Mouse (Mus musculus) large intestine, adult 2 months (tissue): ENCODE measurements around the gene Inhbc. TPM values are rescaled to one million over a fixed set of nuclear protein-coding genes. Genes with fewer than 3 reads are reported as not detected.
"Not testable (repeated sequence)": the region's sequence is repeated elsewhere in the genome, so short reads cannot be mapped to it uniquely, and the experiment has no call there.

Source experiments
- DNase-seq: peaks from one replicate; pipeline ENCODE4 v3.0.0-alpha.2; 2012; ENCODE audit warnings: low read depth, low spot score
- WGBS: fragments of 180-500 bp; shearing (Covaris S2); methylation state at CpG from one replicate; pipeline ENCODE4 v1.1.7; 2018; 5-methylcytosine and 5-hydroxymethylcytosine counted together
- polyA plus RNA-seq: library from polyadenylated mRNA; depleted of rRNA; stranded (reverse); fragments of >200 nt; gene quantifications from 2 replicates; pipeline ENCODE4 v1.2.3, GENCODE M21; 2012

Gene Inhbc
- polyA plus RNA-seq, 1 experiment: not detected

GRCm38 (mm10) chr10:127332211-127332874, 37.9 kb downstream of the Inhbc start:
- WGBS: 50% methylated on average over 31 of the region's 31 CpGs

GRCm38 (mm10) chr10:127330212-127330611, 40.0 kb downstream of the Inhbc start:
- 74% methylated on average over 7 of the region's 7 CpGs for WGBS
- DNase-seq: no peak

More at GRCm38 (mm10) chr10:127332211-127332874, 37.9 kb downstream of the Inhbc start:
- DNase-seq: no peak

DNA sequence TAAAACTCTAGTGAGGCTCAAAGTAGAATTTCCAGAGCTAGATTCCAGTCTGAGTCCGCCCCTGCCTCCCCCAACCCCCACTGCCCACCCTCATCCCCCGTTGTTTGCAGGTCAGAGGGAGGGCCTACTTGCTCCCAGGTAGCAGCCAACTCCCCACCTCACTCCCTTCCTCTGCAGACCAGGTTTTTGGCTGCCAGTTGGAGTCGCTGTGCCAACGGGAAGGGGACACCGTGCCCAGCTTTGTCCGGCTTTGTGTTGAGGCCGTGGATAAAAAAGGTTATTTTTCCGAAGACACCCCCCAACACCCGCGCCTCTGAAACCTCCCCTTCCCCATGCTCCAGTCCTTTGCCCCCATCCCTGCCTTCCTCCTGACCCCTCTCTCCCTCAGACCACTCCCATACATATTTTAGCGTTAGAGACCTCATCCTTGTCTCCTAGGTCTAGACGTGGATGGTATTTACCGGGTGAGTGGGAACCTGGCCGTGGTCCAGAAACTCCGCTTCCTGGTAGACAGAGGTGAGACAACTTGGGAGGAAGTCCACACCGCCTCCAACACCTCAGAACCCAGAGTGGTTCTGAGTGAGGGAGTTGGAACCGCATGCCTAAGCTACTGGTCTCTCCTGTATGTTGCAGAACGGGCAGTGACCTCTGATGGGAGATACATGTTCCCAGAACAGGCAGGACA, 42.6 kb downstream of the Inhbc start:
- 61% methylated on average over 18 of the region's 18 CpGs for WGBS

DNA sequence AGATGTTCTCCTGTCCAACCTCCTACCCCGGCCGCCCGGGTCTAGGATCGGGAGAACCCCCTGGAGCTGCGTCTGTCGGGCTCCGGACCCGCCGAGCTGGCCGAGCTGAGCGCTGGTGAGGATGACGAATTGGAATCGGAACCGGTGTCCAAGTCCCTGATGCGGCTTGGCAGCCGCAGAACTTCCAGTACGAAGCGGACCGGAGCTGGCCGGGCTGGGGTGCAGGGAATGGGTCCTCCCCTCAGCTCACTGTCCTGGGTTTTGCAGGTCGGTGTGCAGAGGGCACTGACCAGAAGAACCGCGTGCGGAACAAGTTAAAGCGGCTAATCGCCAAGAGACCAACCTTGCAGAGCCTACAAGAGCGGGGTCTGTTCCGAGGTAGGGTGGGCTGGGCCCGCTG, 43.4 kb downstream of the Inhbc start:
- WGBS: 28% methylated on average over 29 of the region's 29 CpGs
- DNase-seq: no peak

More for the DNA sequence above, 42.6 kb downstream of the Inhbc start:
- DNase-seq: no peak

DNA sequence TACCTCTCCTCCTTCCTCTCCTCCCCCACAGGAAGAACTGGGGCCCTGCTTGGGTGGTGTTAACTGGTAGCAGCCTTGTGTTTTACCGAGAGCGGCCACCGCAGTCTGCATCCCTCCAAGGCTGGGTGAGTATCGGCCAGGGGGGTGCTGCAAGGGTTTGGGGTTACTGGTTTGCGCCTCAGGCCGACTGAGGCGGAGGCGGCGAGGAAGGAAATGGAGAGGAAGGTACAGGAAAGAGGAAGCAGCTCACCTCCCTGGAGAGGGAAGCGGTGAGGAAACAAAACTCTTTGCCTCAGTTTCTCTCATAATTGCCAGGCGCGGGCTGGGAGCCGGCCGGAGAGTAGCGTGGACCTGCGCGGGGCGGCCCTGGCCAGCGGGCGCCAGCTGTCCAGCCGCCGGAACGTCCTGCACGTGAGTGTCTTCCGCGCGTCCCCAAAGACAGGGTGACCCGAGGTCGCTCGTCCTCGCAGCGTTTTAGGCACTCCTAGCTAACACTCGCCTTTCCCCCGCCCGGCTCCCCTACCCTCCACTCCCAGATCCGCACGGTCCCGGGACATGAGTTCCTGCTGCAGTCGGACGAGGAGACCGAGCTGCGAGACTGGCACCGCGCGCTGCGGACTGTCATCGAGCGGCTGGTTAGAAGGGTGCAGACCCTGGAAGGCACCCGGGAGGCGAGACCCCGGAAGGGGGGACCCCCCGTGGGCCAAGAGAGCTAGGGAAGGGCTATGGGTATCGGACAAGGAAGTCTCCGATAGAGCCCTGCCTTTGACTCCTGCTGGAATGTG, 44.0 kb downstream of the Inhbc start:
- 3% methylated on average over 54 of the region's 54 CpGs for WGBS

DNA sequence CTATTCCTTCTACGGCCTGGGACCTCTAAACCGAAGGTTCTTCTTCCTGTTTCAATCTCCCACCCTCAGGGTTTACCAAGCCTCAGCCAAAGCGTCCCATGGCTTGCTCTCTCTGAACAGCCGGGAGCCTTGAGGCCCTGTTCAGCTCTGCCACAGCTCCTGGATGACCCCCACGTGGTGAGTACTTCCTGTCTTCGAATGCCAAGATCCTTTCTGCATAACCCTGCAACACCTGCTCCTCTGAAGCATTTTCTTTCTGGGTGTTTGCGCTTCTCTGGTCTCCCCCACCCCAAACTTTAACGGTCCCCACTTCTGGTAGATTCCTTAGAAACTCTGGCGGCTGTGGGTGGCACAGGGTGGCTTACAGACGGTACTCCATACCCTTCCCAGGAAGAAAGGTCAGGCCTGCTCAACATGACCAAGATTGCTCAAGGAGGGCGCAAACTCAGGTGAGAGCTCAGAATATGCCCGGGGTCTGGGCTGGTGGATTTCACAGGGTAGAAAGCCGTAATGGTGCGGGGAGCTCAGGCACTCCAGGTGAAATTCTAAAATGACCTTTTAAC, 44.7 kb downstream of the Inhbc start:
- 45% methylated on average over 14 of the region's 14 CpGs for WGBS
- DNase-seq: no peak

More for the DNA sequence above, 44.0 kb downstream of the Inhbc start:
- DNase-seq: no peak

DNA sequence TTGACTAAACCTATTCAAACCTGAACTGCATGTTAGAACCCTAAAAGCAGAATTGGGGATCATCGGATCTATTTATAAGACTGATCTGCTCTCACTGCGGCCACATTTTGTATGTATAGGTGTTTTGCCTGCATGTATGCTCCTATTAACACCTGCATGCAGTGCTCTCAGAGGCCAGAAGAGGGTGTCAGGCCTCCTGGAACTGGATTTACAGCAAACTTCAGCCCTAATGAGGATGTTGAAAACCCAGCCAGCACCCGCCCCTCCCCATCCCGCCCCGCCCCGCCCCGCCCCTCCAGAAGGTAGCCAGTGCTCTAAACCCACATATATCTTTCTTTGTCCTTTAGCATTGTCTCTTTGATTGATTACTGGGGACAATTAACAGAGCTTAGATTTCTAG, 45.7 kb downstream of the Inhbc start:
- DNase-seq: peak; percentile 60
- 5% methylated on average over 7 of the region's 7 CpGs for WGBS

DNA sequence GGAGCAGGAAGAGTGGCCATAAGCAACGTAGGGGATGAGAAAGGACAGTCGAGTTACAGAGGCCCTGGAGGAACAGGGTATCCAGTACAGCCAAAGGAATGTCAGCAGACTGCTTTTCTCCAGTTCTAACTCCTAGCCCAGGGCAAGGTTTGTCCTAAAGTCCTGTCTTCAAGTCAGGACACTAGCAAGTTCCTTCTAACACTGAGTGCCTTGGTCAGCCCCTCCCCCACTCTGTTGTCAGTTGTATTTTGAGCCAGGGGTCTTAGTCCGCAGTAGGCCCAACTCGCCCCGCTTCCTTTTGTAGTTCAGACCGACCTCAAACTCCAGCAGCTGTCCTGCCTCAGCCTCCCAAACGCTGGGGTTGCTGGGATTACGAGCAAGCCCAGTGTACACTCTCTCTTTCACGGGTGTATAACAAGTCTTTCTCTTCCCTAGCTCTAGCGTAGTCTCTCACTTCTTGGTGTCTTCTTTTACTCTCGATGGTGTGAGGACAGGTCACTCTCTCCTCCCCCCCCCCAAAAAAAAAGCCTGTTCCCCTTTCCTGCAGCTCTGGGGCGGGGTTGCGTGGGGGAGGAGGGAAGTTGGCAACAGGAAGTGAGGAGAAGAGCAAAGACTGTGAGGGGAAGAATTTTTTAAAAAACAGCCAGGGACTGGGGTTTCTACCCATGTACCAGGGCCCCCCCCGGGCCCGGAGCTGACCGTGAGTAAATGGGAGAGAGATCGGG, 46.9 kb downstream of the Inhbc start:
- DNase-seq: no peak
- 73% methylated on average over 17 of the region's 17 CpGs for WGBS

DNA sequence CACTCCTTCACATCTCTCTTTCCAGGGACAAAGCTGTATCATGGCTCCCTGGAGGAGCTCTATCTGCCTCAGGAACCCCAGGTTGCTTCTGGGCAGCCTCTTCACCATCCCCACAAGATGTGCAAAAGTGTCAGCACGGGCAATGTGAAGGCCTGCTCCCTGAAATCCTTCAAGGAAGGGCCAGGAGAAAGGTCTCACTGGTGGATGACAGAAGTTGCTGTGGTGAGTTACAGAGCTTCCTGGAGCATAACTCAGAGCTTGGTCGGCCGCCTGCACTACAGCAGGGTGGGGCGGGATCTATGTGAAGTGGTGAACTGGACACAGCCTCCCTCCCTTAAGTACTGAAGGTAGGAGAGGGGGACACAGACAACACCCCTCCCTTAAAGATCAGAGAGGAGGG, 47.6 kb downstream of the Inhbc start:
- 38% methylated on average over 4 of the region's 4 CpGs for WGBS
- no peak for DNase-seq

DNA sequence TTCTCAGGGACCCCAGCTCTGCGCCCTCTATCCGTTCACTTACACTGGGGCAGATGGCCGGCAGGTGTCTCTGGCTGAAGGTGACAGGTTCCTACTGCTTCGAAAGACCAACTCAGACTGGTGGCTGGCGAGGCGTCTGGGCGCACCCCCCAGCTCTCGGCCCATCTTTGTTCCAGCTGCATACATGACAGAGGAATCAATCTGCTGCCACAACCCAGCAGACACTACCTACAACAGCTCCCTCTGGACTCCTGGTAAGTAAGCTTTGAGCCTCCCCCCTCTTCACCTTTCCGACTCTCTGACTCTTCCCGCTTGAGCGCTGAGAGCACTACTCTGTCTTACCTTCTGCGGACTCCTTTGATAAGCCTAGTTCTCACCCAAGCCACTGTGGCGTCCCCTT, 48.1 kb downstream of the Inhbc start:
- DNase-seq: no peak

DNA sequence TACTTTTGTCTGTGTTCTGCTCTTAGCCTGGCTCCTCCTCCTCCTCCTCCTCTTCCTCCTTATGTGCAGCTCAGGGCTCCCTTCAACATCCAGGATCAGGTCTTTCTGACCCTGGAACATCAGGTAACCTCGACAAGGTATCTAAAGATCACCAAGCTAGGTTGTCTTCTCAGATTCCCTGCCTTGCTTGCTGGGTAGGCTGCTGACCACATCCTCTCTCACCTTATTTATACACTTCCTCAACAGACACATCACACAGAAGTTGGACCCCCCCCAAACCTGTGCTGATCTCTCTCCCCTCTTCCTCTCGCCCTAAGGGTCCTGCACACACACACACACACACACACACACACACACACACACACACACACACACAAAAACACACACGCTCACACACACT, 48.6 kb downstream of the Inhbc start, which contains the start of gene Arhgap9:
Gene Arhgap9, plus strand, starts transcription at position 344 of the 400 bp plus-strand sequence.
- no peak for DNase-seq
- 80% methylated on average over 3 of the region's 3 CpGs for WGBS

More for the DNA sequence above, 48.1 kb downstream of the Inhbc start:
- 72% methylated on average over 13 of the region's 13 CpGs for WGBS

GRCm38 (mm10) chr10:127319969-127320368, 50.3 kb downstream of the Inhbc start:
- no peak for DNase-seq
- 73% methylated on average over 7 of the region's 7 CpGs for WGBS

DNA sequence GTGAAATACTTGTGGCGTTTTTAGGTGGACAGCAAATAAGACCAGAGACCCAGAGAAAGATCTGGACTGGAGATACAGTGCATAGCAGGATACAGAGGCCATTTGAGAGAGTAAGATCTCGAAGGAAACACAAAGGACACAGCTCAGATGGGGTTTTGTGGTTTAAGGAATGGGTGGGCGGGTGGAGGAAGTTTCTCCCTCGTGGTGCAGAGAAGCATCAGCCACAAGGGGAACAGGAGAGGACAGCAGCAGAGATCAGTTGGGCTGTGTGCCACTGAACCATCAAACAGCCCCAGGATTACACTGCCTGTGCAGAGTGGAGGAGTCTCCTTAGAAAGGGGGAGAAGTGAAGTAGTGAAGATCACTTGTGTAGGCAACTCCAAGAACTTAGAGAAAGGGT, 52.2 kb downstream of the Inhbc start:
- 39% methylated on average over 4 of the region's 4 CpGs for whole genome bisulfite sequencing
- DNase-seq: no peak

GRCm38 (mm10) chr10:127317277-127317676, 53.0 kb downstream of the Inhbc start:
- WGBS: 81% methylated on average over 2 of the region's 2 CpGs
- no peak for DNase-seq

DNA sequence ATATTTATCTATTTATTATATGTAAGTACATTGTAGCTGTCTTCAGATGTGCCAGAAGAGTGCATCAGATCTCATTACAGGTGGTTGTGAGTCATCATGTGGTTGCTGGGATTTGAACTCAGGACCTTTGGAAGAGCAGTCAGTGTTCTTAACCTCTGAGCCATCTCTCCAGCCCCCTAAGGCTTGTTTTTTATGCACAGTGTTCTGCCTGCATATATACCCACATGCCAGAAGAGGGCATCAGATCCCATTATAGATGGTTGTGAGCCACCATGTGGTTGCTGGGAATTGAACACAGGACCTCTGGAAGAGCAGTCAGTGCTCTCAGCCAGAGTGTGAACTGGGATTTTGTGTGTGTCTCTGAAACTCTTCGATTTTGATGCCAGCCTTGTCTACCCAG, 55.3 kb downstream of the Inhbc start:
- WGBS: 74% methylated on average over 1 of the region's 1 CpGs
- not testable (repeated sequence) for DNase-seq

DNA sequence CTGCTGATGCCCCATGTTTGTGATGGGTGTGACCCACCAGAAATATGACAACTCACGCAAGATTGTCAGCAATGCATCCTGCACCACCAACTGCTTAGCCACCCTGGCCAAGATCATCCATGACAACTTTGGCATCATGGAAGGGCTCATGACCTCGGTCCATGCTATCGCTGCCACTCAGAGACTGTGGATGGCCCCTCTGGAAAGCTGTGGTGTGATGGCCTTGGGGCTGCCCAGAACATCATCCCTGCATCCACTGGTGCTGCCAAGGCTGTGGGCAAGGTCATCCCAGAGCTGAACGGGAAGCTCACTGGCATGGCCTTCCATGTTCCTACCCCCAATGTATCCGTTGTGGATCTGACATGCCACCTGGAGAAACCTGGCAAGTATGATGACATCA, 56.7 kb downstream of the Inhbc start:
- not testable (repeated sequence) for DNase-seq
- WGBS: 94% methylated on average over 5 of the region's 5 CpGs

DNA sequence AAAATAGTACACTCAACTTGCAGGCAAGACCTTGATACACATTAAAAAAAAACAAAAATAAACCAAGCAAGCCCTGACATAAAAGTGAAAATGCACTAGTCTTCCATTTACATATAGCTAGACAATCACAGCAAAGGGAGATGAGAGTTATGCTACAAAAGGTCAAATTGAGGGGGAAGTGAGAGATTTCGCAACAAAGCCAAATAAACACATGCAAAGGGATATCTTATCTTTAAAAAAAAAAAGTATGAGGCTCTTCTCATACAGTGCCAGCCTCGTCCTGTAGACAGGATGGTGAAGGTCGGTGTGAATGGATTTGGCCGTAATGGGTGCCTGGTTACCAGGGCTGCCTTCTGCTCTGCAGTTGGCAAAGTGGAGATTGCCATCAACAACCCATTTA, 57.4 kb downstream of the Inhbc start:
- DNase-seq: no peak
- WGBS: 55% methylated on average over 4 of the region's 4 CpGs

DNA sequence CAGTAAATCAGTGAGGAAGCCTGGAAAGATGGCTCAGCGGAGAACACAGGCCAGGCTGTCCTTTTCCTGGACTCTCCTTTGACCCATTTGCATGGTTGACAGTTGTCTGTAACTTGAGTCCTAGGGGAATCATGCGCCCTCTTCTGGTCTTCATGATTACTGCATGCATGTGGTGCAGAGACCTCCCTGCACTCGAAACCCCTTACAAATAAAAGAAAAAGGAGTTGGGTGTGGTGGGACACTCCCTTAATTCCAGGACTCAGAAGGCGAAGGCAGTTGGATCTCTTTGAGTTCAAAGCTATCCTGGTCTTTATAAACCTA, 57.9 kb downstream of the Inhbc start:
- under 1% methylated on average over 4 of the region's 4 CpGs for whole genome bisulfite sequencing
- peak; percentile 69 for DNase-seq

DNA sequence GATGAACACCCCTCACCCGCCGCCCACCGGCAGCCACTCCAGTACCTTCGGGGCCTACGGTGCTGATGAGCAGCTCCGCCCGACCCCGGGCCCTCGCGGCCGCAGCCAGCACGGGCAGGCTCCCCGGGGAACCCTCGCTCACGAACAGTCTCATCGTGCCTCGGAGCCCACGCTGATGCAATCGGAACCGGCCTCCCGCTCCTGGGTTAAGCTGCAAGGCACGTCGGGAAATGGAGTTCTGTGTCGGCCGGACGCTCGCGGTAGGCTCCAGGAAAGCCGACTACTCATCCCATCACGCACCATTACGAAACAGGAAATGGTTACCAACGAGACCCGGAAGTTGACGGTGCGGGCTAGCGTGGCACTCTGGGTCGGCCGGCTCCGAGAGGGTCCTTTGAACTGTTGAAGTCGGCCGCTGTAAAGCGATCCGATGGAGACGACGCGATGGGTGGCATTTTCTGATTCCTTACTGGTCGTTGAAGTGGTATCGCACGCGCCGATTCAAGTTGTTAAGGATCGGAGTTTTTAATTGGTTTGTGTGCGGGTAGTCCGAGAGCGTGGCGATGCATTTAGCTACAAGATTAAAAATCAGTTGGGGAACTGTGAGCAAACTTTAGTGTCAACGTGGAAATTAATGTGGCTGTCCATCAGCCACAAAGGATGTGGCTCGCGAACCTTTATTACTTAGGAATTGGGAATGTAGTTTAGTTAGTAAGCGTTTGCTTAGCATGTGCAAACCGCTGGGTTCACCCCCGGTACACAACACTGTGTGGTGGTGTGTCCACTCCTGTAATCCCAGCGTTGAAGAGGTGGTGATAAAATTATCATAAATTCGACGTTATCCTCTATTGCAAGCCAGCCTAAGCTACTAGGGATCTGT, 58.5 kb downstream of the Inhbc start, which contains the start of gene Mars:
Gene Mars, minus strand, starts transcription at position 311 of the 880 bp plus-strand sequence.
- peak; percentile 98 for DNase-seq
- under 1% methylated on average over 65 of the region's 65 CpGs for WGBS
